Mouse (Mus musculus) 3T3-L1 (cell line): ENCODE data around the gene Dnajc16.
A peak's percentile ranks its signal among the peaks of the same experiment; 100 is the strongest.

Experiments
- DNase-seq: peaks from one replicate; pipeline ENCODE4 v3.0.0-alpha.2; 2015; ENCODE audit warnings: low read depth, low spot score

Dnajc16 gene

GRCm38 (mm10) chr4:141790524-141790990 is at the start of gene Dnajc16:
Gene Dnajc16 (minus strand): TSS chr4:141790931.
- DNase-seq, result peak; percentile 99

- no peak for DNase-seq
These were observed 43.9 kb upstream of the Dnajc16 start for GRCm38 (mm10) chr4:141834536-141835095.

GRCm38 (mm10) chr4:141833911-141834310 is 43.2 kb upstream of the Dnajc16 start:
- DNase-seq, result peak; percentile 69

GRCm38 (mm10) chr4:141831361-141831760 is 40.6 kb upstream of the Dnajc16 start:
- no peak for DNase-seq

GRCm38 (mm10) chr4:141830381-141830780 is 39.6 kb upstream of the Dnajc16 start:
- no peak for DNase-seq

GRCm38 (mm10) chr4:141828177-141828576 is 37.4 kb upstream of the Dnajc16 start:
- DNase-seq, result no peak

GRCm38 (mm10) chr4:141827401-141827800 is 36.7 kb upstream of the Dnajc16 start:
- DNase-seq, result no peak

- no peak for DNase-seq
These were observed 35.3 kb upstream of the Dnajc16 start, which contains the start of gene Cela2a for GRCm38 (mm10) chr4:141826060-141826459. Gene Cela2a (minus strand): TSS chr4:141826160.

- DNase-seq, result peak; percentile 49
These were observed 32.2 kb upstream of the Dnajc16 start for GRCm38 (mm10) chr4:141822979-141823378.

GRCm38 (mm10) chr4:141822089-141822488 is 31.4 kb upstream of the Dnajc16 start:
- no peak for DNase-seq

GRCm38 (mm10) chr4:141821178-141821577 is 30.4 kb upstream of the Dnajc16 start:
- no peak for DNase-seq

- no peak for DNase-seq
These were observed 28.6 kb upstream of the Dnajc16 start for GRCm38 (mm10) chr4:141819316-141819715.

GRCm38 (mm10) chr4:141818861-141819260 is 28.1 kb upstream of the Dnajc16 start:
- no peak for DNase-seq

- DNase-seq, result no peak
These were observed 27.0 kb upstream of the Dnajc16 start for GRCm38 (mm10) chr4:141817706-141818105.

- no peak for DNase-seq
These were observed 26.3 kb upstream of the Dnajc16 start for GRCm38 (mm10) chr4:141816776-141817655.

- no peak for DNase-seq
These were observed 25.5 kb upstream of the Dnajc16 start for GRCm38 (mm10) chr4:141816267-141816666.

GRCm38 (mm10) chr4:141811375-141811774 is 20.6 kb upstream of the Dnajc16 start:
- no peak for DNase-seq

GRCm38 (mm10) chr4:141810975-141811374 is 20.2 kb upstream of the Dnajc16 start:
- DNase-seq, result no peak

- peak; percentile 64 for DNase-seq
These were observed 19.2 kb upstream of the Dnajc16 start for GRCm38 (mm10) chr4:141809850-141810464.

GRCm38 (mm10) chr4:141805886-141806285 is 15.2 kb upstream of the Dnajc16 start:
- no peak for DNase-seq

GRCm38 (mm10) chr4:141804105-141804504 is 13.4 kb upstream of the Dnajc16 start:
- DNase-seq, result no peak

- no peak for DNase-seq
These were observed 6.8 kb upstream of the Dnajc16 start for GRCm38 (mm10) chr4:141797545-141797944.
